Mouse (Mus musculus) right cerebral cortex, postnatal 4 days (tissue): ENCODE results near the gene Prss40.
"Not testable (repeated sequence)": the region's sequence is repeated elsewhere in the genome, so short reads cannot be mapped to it uniquely, and the experiment has no call there.

Source experiments
- DNase-seq: peaks from one replicate; pipeline ENCODE4 v3.0.0-alpha.2; 2022

Gene Prss40

GRCm38 (mm10) chr1:34535043-34535698, 25.6 kb downstream of the Prss40 start, which contains the start of gene Cfc1:
TSS of gene Cfc1 (plus strand) at chr1:34535648.
- not testable (repeated sequence) for DNase-seq

DNA sequence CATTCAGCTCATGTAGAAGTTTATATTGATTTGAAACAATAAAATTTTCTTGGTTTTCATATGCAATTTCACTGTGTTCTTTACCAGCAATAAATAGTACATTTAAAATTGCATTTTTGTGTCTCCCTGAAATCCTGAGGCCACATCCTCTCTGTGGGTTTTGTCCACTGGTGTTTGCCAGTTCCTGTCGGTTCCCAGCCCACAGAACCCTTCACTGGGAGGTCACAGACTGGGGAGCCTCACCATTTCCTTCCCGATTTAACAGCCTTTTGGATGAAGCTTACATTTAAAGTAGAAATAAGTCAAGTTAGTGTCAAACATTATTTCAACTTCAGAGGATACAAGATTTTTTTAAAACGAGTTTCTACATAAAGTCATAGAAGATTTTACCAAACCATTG, 26.2 kb downstream of the Prss40 start:
- not testable (repeated sequence) for DNase-seq

DNA sequence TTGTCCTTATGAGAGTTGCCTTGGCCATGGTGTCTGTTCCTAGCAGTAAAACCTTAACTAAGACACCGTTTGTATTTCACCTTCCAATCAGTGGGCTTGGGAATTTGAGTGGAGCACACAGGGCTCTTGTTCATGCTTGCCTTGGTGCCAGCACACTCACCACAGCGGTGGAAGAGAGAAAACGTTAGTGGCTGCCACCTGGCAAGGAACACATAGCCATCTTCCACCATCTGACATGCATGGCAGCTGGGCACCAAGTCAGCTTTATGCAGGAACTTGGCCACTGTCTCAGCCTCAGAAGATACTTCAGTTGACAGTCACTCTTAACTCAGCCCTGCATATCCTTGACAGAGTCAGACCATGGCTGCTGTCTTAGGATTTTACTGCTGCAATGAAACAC, 37.1 kb downstream of the Prss40 start:
- DNase-seq = no peak

DNA sequence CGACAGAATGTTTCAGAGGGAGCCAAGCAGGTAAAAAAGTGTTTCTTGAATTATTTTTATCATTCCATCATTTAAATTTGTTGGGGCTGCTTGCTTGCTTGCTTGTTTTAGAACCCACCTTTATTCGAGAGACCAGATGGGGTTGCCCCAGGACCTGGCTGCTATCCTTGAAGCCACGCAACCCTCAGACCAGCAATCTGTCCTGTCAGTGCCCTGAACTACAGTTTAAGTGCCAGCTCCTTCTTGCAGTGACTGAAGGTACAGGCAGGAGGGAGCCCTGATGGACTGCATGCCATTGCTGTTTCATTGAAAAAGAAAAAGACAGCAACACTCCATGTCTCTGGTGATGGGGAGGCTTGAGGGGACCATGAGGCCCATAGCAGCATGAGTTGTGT, 37.9 kb downstream of the Prss40 start:
- no peak for DNase-seq

- no peak for DNase-seq
Observed at GRCm38 (mm10) chr1:34522205-34522849, 38.4 kb downstream of the Prss40 start.

- no peak for DNase-seq
Observed at GRCm38 (mm10) chr1:34518259-34518658, 42.5 kb downstream of the Prss40 start.

GRCm38 (mm10) chr1:34517797-34518196, 42.9 kb downstream of the Prss40 start:
- not testable (repeated sequence) for DNase-seq

DNA sequence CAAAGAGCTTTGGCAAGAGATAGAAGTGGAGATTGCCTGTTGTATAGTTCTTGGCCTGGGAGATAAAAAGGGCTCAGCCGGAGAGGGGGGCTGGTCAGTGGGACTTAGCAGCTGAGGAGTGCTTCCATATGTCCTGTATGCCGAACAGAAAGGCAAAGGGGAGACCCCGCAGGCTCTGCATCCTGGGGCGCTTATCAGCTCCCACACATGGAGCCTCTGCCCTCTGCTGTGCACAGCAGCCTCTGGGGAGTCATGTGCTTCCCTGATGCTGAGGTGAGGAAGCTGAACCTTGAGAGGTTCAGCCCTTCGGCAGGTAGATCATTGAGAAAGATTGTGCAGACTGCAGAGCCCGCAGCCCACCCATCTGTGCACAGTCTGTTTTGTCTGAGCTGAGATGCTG, 43.4 kb downstream of the Prss40 start:
- DNase-seq = not testable (repeated sequence)

- no peak for DNase-seq
Observed at GRCm38 (mm10) chr1:34516595-34516994, 44.1 kb downstream of the Prss40 start.

GRCm38 (mm10) chr1:34513068-34513467, 47.7 kb downstream of the Prss40 start:
- DNase-seq = no peak

DNA sequence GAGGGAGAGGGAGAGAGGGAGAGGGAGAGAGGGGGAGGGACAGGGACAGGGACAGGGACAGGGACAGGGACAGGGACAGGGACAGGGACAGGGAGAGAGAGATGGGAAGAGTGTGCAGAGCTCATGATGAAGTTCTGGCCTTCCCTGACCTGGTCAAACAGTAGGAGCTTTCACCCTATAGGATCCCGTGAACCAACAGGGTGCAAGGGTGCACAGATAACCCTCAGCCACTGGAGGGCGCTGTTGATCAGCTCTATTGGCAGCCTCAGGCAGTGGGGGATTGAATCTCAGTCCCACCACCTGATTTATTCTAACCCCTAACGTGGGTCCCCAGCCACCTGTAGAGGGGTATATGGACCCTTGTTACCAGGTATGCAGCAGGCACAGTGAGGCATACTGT, 49.7 kb downstream of the Prss40 start:
- DNase-seq = peak; percentile 66

DNA sequence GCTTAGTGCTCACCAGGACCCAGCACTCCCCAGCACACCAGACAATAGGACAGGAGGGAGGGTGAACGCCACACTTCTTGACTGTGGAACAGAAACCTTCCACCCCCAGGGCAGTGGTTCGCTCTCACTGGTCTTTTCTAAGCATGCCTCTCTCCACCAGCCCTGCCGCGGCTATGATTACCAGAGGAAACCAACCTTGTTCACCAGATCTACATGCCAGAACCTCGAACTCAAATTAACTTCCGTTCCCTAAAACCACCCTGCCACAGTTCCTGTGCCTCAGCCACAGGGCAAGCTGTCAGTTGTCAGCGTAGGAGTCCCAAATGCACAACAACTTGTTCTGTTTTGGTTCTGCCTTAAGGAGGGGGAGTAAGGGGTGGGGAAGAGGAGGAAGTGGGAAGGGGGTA, 50.2 kb downstream of the Prss40 start:
- DNase-seq = no peak

DNA sequence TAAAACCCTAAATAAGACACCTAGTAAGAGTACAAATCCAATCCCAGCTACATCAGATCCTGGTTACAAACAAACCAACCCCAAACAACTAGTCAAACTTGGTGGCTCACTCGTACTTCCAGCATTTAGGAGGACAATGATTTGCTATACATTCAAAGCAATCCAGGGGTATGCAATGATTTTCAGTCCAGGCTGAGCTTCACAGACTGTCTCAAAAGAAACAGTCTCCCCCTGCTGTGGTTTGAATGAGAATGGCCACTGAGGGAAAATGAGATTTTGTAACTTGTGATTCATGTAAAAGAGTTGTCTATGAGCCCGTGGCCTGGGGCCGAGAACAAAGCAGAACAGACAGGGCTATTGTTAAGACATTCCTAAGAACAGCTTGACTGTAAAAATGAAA, 52.8 kb downstream of the Prss40 start:
- no peak for DNase-seq

- DNase-seq = no peak
Observed at GRCm38 (mm10) chr1:34505970-34506551, 54.7 kb downstream of the Prss40 start.

GRCm38 (mm10) chr1:34505307-34505706, 55.4 kb downstream of the Prss40 start:
- DNase-seq = no peak

- no peak for DNase-seq
Observed at GRCm38 (mm10) chr1:34502991-34503390, 57.8 kb downstream of the Prss40 start.
